8 mouse cellular contexts compared by ENCODE assay signal in the genomic region with DNA sequence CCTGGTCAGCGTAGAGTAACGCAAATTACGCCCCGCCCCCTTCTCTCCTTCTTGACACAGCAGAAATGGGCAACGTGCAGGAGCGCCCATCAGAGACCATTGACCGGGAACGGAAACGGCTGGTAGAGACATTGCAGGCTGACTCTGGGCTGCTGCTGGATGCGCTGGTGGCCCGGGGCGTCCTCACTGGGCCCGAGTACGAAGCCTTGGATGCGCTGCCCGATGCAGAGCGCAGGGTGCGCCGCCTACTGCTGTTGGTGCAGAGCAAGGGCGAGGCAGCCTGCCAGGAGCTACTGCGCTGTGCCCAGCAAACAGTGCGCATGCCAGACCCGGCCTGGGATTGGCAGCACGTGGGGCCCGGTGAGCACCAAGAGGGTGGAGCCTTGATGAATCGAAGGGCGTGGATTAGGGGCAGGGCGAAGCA. TPM values are rescaled to one million over a fixed set of nuclear protein-coding genes. Genes with fewer than 3 reads are reported as not detected.
DNase-seq lines count a peak whose midpoint lies in the region; ATAC-seq and TF ChIP-seq lines count a peak whose summit lies in the region.

No protein-coding gene starts in this region.

- no peaks in the 10 kb centered on the region for H3K27me3 ChIP-seq in MEL (ENCODE audit: control insufficient read depth in 1 of 2, insufficient read depth in 2 of 2, low read length in 2 of 2)
- no peaks in the 10 kb centered on the region; the same call in 1 of the 2 replicates for H3K27me3 ChIP-seq in cerebellum, adult 2 months (ENCODE audit: control insufficient read depth, insufficient read depth, low read length)
- H3K27me3 ChIP-seq in hindbrain, embryonic 11.5 days (ENCODE audit: control insufficient read depth, insufficient read depth, low read length), result peaks cover 55% of the 10 kb centered on the region
- peaks cover 66% of the 10 kb centered on the region for H3K27me3 ChIP-seq in liver, embryonic 16.5 days (ENCODE audit: control insufficient read depth, insufficient read depth, low read depth, low read length)
- peaks cover 66% of the 10 kb centered on the region for H3K27me3 ChIP-seq in neural tube, embryonic 15.5 days (replicated peaks)

- H3K9me3 ChIP-seq in MEL (replicated peaks; ENCODE audit: insufficient read depth, low read length), result no peaks in the 10 kb centered on the region
- no peaks in the 10 kb centered on the region for H3K9me3 ChIP-seq in hindbrain, embryonic 11.5 days (ENCODE audit: control insufficient read depth, low read length)
- H3K9me3 ChIP-seq in liver, embryonic 16.5 days (replicated peaks; ENCODE audit: control insufficient read depth, low read length), result no peaks in the 10 kb centered on the region
- H3K9me3 ChIP-seq in neural tube, embryonic 15.5 days (replicated peaks), result no peaks in the 10 kb centered on the region

- H3K27ac ChIP-seq in MEL (ENCODE audit: control insufficient read depth, low read depth, low read length), result 0 out of 2 replicates have a peak overlapping the region, but pooled peaks have one; percentile 13
- no peak overlapping the region for H3K27ac ChIP-seq in cerebellum, adult 2 months (ENCODE audit: insufficient read depth, low read length)
- H3K27ac ChIP-seq in hindbrain, embryonic 11.5 days (ENCODE audit: low read depth, low read length), result no peak overlapping the region
- peak overlapping the region; percentile 70 for H3K27ac ChIP-seq in layer of hippocampus, adult 2 months
- no peak overlapping the region for H3K27ac ChIP-seq in liver, embryonic 16.5 days (ENCODE audit: low read length)
- H3K27ac ChIP-seq in neural tube, embryonic 15.5 days (replicated peaks), result no peak overlapping the region

- peaks cover 0 to 27% of the 10 kb centered on the region in 2 experiments; a peak in 2 of 4 replicates for H3K36me3 ChIP-seq in MEL (ENCODE audit: control insufficient read depth in 1 of 2, insufficient read depth in 2 of 2, low read length in 2 of 2)
- H3K36me3 ChIP-seq in hindbrain, embryonic 11.5 days (ENCODE audit: control insufficient read depth, insufficient read depth, low read length), result peaks cover 2% of the 10 kb centered on the region; the same call in 1 of the 2 replicates
- H3K36me3 ChIP-seq in liver, embryonic 16.5 days (ENCODE audit: control insufficient read depth, insufficient read depth), result no peaks in the 10 kb centered on the region
- peaks cover 37% of the 10 kb centered on the region for H3K36me3 ChIP-seq in neural tube, embryonic 15.5 days

- H3K4me1 ChIP-seq in MEL (ENCODE audit: control insufficient read depth in 1 of 2, insufficient read depth in 2 of 2, low read length in 2 of 2), result peaks cover 12 to 38% of the 10 kb centered on the region in 2 experiments
- H3K4me1 ChIP-seq in cerebellum, adult 2 months (ENCODE audit: control insufficient read depth, insufficient read depth, low read length), result peaks cover 9% of the 10 kb centered on the region
- H3K4me1 ChIP-seq in hindbrain, embryonic 11.5 days (replicated peaks; ENCODE audit: control insufficient read depth, insufficient read depth, low read length), result peaks cover 10% of the 10 kb centered on the region; the same call in 1 of the 2 replicates
- peaks cover 23% of the 10 kb centered on the region for H3K4me1 ChIP-seq in liver, embryonic 16.5 days (ENCODE audit: control insufficient read depth, low read depth, low read length)
- H3K4me1 ChIP-seq in neural tube, embryonic 15.5 days, result peaks cover 40% of the 10 kb centered on the region

- no peak for TF ChIP-seq EP300 in MEL (IDR thresholded peaks at IDR 0.05; ENCODE audit: low read depth in 1 of 2, low read length in 2 of 2)

- H3K79me2 ChIP-seq in MEL (ENCODE audit: control insufficient read depth, insufficient read depth, low read length, poor library complexity), result no peaks in the 10 kb centered on the region

- H3K4me2 ChIP-seq in hindbrain, embryonic 11.5 days (replicated peaks; ENCODE audit: low read depth, low read length), result no peak overlapping the region
- H3K4me2 ChIP-seq in liver, embryonic 16.5 days (ENCODE audit: low read depth, low read length), result peak overlapping the region; percentile 31; the same call in 1 of the 2 replicates
- peak overlapping the region; percentile 56 for H3K4me2 ChIP-seq in neural tube, embryonic 15.5 days

- TF ChIP-seq RAD21 in MEL (IDR thresholded peaks at IDR 0.05; ENCODE audit: low read depth, low read length), result no peak; the same call in 1 of the 2 replicates

- ATAC-seq in hindbrain, embryonic 11.5 days (ENCODE audit: low FRiP score), result no peak
- ATAC-seq in liver, embryonic 16.5 days (ENCODE audit: low read depth), result peak; percentile 59
- ATAC-seq in neural tube, embryonic 15.5 days (ENCODE audit: low FRiP score), result peak; percentile 54

- peak overlapping the region; percentile 40 to 49 for H3K4me3 ChIP-seq in MEL (ENCODE audit: control insufficient read depth in 1 of 2, insufficient read depth in 1 of 2, low read depth in 2 of 2, low read length in 2 of 2)
- H3K4me3 ChIP-seq in cerebellum, adult 2 months (replicated peaks; ENCODE audit: insufficient read depth, low read depth, low read length), result peak overlapping the region; percentile 57
- H3K4me3 ChIP-seq in hindbrain, embryonic 11.5 days (ENCODE audit: low read depth, low read length), result no peak overlapping the region
- H3K4me3 ChIP-seq in layer of hippocampus, adult 2 months, result peak overlapping the region; percentile 51
- H3K4me3 ChIP-seq in liver, embryonic 16.5 days (ENCODE audit: low read depth, low read length), result peak overlapping the region; percentile 9; the same call in 1 of the 2 replicates
- peak overlapping the region; percentile 25 for H3K4me3 ChIP-seq in neural tube, embryonic 15.5 days (replicated peaks)

- peak in 1 of 2 experiments; percentile 72; a peak in 2 of 4 replicates for TF ChIP-seq POLR2A in MEL (IDR thresholded peaks at IDR 0.05; ENCODE audit: control insufficient read depth in 1 of 2, insufficient read depth in 1 of 2, low read depth in 1 of 2, low read length in 2 of 2, poor library complexity in 1 of 2)
- peak; percentile 27; the same call in 1 of the 2 replicates for TF ChIP-seq POLR2A in cerebellum, adult 2 months (IDR thresholded peaks at IDR 0.05; ENCODE audit: borderline replicate concordance, insufficient read depth, low read length)

- H3K9ac ChIP-seq in MEL (ENCODE audit: control insufficient read depth, low read depth, low read length, poor library complexity, severe bottlenecking), result peak overlapping the region; percentile 44
- H3K9ac ChIP-seq in hindbrain, embryonic 11.5 days (ENCODE audit: low read depth, low read length), result no peak overlapping the region
- no peak overlapping the region for H3K9ac ChIP-seq in liver, embryonic 16.5 days (ENCODE audit: low read depth, low read length)
- no peak overlapping the region for H3K9ac ChIP-seq in neural tube, embryonic 15.5 days (replicated peaks)

- peak; percentile 91 for DNase-seq in MEL (ENCODE audit: low read depth, low spot score)
- peak; percentile 94 for DNase-seq in cerebellum, adult 2 months
- DNase-seq in frontal cortex, adult 2 months (ENCODE audit: extremely low spot score in 1 of 2, low spot score in 1 of 2), result peak; percentile 76 to 92
- DNase-seq in hindbrain, embryonic 11.5 days (ENCODE audit: low spot score), result peak; percentile 22
- peak; percentile 89 to 90 for DNase-seq in layer of hippocampus, adult 2 months (ENCODE audit: low spot score in 2 of 2)
- no peak for DNase-seq in embryo, embryonic 10 days (ENCODE audit: low spot score)

- 2% methylated on average over 28 of the region's 28 CpGs for WGBS in cerebellum, adult 2 months
- WGBS in hindbrain, embryonic 11.5 days, result 4% methylated on average over 28 of the region's 28 CpGs
- under 1% methylated on average over 28 of the region's 28 CpGs for WGBS in liver, embryonic 16.5 days (ENCODE audit: insufficient replicate concordance)
- WGBS in neural tube, embryonic 15.5 days, result 3% methylated on average over 28 of the region's 28 CpGs

- peak in 2 of 3 experiments; percentile 34 to 37; a peak in 4 of 6 replicates for TF ChIP-seq CTCF in MEL (IDR thresholded peaks at IDR 0.05 in 2 of 3, conservative IDR thresholded peaks at IDR 0.05 in 1 of 3; ENCODE audit: control insufficient read depth in 1 of 3, insufficient read depth in 1 of 3, low read depth in 2 of 3, low read length in 3 of 3, poor library complexity in 1 of 3, severe bottlenecking in 1 of 3)
- no peak; the same call in 1 of the 2 replicates for TF ChIP-seq CTCF in cerebellum, adult 2 months (IDR thresholded peaks at IDR 0.05; ENCODE audit: borderline replicate concordance, insufficient read depth, low read depth, low read length)
- peak; percentile 55 for TF ChIP-seq CTCF in layer of hippocampus, adult 2 months (conservative IDR thresholded peaks at IDR 0.05)

RNA-seq across cellular contexts. Expression of gene Nol3, which starts 3.0 kb away (rescaled TPM):
- 0.69 and 0.89 TPM in 2 replicates for total RNA-seq in MEL (2012; rRNA removed)
- polyA plus RNA-seq in MEL (2012; ENCODE audit: insufficient read depth in 1 of 2, insufficient read length in 2 of 2, low read depth in 1 of 2, low replicate concordance in 2 of 2, missing spikeins in 1 of 2), result under 1 TPM in 1 of 2 experiments, not detected in 1; 0.63 TPM
- polyA plus RNA-seq in cerebellum, adult 2 months (2012; rRNA removed), result 8.8 and 10.4 TPM in 2 replicates
- 13.4 and 14.2 TPM in 2 replicates for polyA plus RNA-seq in frontal cortex, adult 2 months (2012; rRNA removed)
- 2.7 and 3.1 TPM in 2 replicates for polyA plus RNA-seq in hindbrain, embryonic 11.5 days (2014; fragmentation: Nextera tagmentation; extraction: Ambion mirVana)
- total RNA-seq in layer of hippocampus, adult 2 months (2021), result 1 to 10 TPM; 7.4 to 7.8 TPM
- 0.12 and 0.19 TPM in 2 replicates for polyA plus RNA-seq in liver, embryonic 16.5 days (2015; fragmentation: Nextera tagmentation; extraction: Ambion mirVana)
- 5.7 and 6.2 TPM in 2 replicates for polyA plus RNA-seq in neural tube, embryonic 15.5 days (2015; fragmentation: Nextera tagmentation; extraction: Ambion mirVana)

RNA-seq across cellular contexts. Expression of gene Hsf4, which starts 9.3 kb away (rescaled TPM):
- total RNA-seq in MEL (2012; rRNA removed), result 1.4 and 1.7 TPM in 2 replicates
- polyA plus RNA-seq in MEL (2012; ENCODE audit: insufficient read depth in 1 of 2, insufficient read length in 2 of 2, low read depth in 1 of 2, low replicate concordance in 2 of 2, missing spikeins in 1 of 2), result 1 to 10 TPM in 1 of 2 experiments, not detected in 1; 7.1 TPM
- 18.4 and 24.5 TPM in 2 replicates for polyA plus RNA-seq in cerebellum, adult 2 months (2012; rRNA removed)
- polyA plus RNA-seq in frontal cortex, adult 2 months (2012; rRNA removed), result 20.2 and 20.7 TPM in 2 replicates
- 0.21 and 0.52 TPM in 2 replicates for polyA plus RNA-seq in hindbrain, embryonic 11.5 days (2014; fragmentation: Nextera tagmentation; extraction: Ambion mirVana)
- total RNA-seq in layer of hippocampus, adult 2 months (2021), result 1 to 10 TPM; 7.2 to 9.5 TPM
- polyA plus RNA-seq in liver, embryonic 16.5 days (2015; fragmentation: Nextera tagmentation; extraction: Ambion mirVana), result 0.08 and 0.09 TPM in 2 replicates
- polyA plus RNA-seq in neural tube, embryonic 15.5 days (2015; fragmentation: Nextera tagmentation; extraction: Ambion mirVana), result 0.45 and 0.92 TPM in 2 replicates

RNA-seq across cellular contexts. Expression of gene 4931428F04Rik, which starts 10.7 kb away (rescaled TPM):
- total RNA-seq in MEL (2012; rRNA removed), result 5.6 and 8.2 TPM in 2 replicates
- polyA plus RNA-seq in MEL (2012; ENCODE audit: insufficient read depth in 1 of 2, insufficient read length in 2 of 2, low read depth in 1 of 2, low replicate concordance in 2 of 2, missing spikeins in 1 of 2), result 10 to 100 TPM in 1 of 2 experiments, not detected in 1; 13.0 TPM
- 25.1 and 27.4 TPM in 2 replicates for polyA plus RNA-seq in cerebellum, adult 2 months (2012; rRNA removed)
- polyA plus RNA-seq in frontal cortex, adult 2 months (2012; rRNA removed), result 33.3 and 33.4 TPM in 2 replicates
- 31.7 and 40.2 TPM in 2 replicates for polyA plus RNA-seq in hindbrain, embryonic 11.5 days (2014; fragmentation: Nextera tagmentation; extraction: Ambion mirVana)
- 10 to 100 TPM; 20.0 to 24.4 TPM for total RNA-seq in layer of hippocampus, adult 2 months (2021)
- 0.55 and 0.84 TPM in 2 replicates for polyA plus RNA-seq in liver, embryonic 16.5 days (2015; fragmentation: Nextera tagmentation; extraction: Ambion mirVana)
- 104 and 122 TPM in 2 replicates for polyA plus RNA-seq in neural tube, embryonic 15.5 days (2015; fragmentation: Nextera tagmentation; extraction: Ambion mirVana)

RNA-seq across cellular contexts. Expression of gene Fbxl8, which starts 14.5 kb away (rescaled TPM):
- 4.1 and 4.8 TPM in 2 replicates for total RNA-seq in MEL (2012; rRNA removed)
- polyA plus RNA-seq in MEL (2012; ENCODE audit: insufficient read depth in 1 of 2, insufficient read length in 2 of 2, low read depth in 1 of 2, low replicate concordance in 2 of 2, missing spikeins in 1 of 2), result 1 to 10 TPM in 1 of 2 experiments, not detected in 1; 7.2 TPM
- polyA plus RNA-seq in cerebellum, adult 2 months (2012; rRNA removed), result 1.7 and 2.1 TPM in 2 replicates
- 2.0 and 2.1 TPM in 2 replicates for polyA plus RNA-seq in frontal cortex, adult 2 months (2012; rRNA removed)
- 0.78 and 1.4 TPM in 2 replicates for polyA plus RNA-seq in hindbrain, embryonic 11.5 days (2014; fragmentation: Nextera tagmentation; extraction: Ambion mirVana)
- 1 to 10 TPM in 1 of 2 experiments, under 1 TPM in 1; 0.91 to 1.9 TPM for total RNA-seq in layer of hippocampus, adult 2 months (2021)
- polyA plus RNA-seq in liver, embryonic 16.5 days (2015; fragmentation: Nextera tagmentation; extraction: Ambion mirVana), result 1.4 TPM in 2 replicates
- polyA plus RNA-seq in neural tube, embryonic 15.5 days (2015; fragmentation: Nextera tagmentation; extraction: Ambion mirVana), result 1.9 and 3.0 TPM in 2 replicates

RNA-seq across cellular contexts. Expression of gene Tradd, which starts 14.5 kb away (rescaled TPM):
- total RNA-seq in MEL (2012; rRNA removed), result 29.0 and 31.0 TPM in 2 replicates
- polyA plus RNA-seq in MEL (2012; ENCODE audit: insufficient read depth in 1 of 2, insufficient read length in 2 of 2, low read depth in 1 of 2, low replicate concordance in 2 of 2, missing spikeins in 1 of 2), result 10 to 100 TPM in 1 of 2 experiments, not detected in 1; 33.5 TPM
- 10.3 and 12.1 TPM in 2 replicates for polyA plus RNA-seq in cerebellum, adult 2 months (2012; rRNA removed)
- 8.4 and 8.7 TPM in 2 replicates for polyA plus RNA-seq in frontal cortex, adult 2 months (2012; rRNA removed)
- 13.5 and 14.3 TPM in 2 replicates for polyA plus RNA-seq in hindbrain, embryonic 11.5 days (2014; fragmentation: Nextera tagmentation; extraction: Ambion mirVana)
- total RNA-seq in layer of hippocampus, adult 2 months (2021), result 1 to 10 TPM; 7.0 to 7.6 TPM
- polyA plus RNA-seq in liver, embryonic 16.5 days (2015; fragmentation: Nextera tagmentation; extraction: Ambion mirVana), result 12.5 and 14.0 TPM in 2 replicates
- 20.7 and 24.3 TPM in 2 replicates for polyA plus RNA-seq in neural tube, embryonic 15.5 days (2015; fragmentation: Nextera tagmentation; extraction: Ambion mirVana)

Comparison
In these comparisons a context has a peak if more than half of its experiments do, and no peak if none do; other contexts are left out.
1. H3K27ac ChIP-seq: peak in MEL (single experiment) and layer of hippocampus, adult 2 months (single experiment); none in cerebellum, adult 2 months (single experiment), hindbrain, embryonic 11.5 days (single experiment), liver, embryonic 16.5 days (single experiment) and neural tube, embryonic 15.5 days (single experiment).